Mouse (Mus musculus): ENCODE data around the gene Bbof1.

The Bbof1 gene

DNA sequence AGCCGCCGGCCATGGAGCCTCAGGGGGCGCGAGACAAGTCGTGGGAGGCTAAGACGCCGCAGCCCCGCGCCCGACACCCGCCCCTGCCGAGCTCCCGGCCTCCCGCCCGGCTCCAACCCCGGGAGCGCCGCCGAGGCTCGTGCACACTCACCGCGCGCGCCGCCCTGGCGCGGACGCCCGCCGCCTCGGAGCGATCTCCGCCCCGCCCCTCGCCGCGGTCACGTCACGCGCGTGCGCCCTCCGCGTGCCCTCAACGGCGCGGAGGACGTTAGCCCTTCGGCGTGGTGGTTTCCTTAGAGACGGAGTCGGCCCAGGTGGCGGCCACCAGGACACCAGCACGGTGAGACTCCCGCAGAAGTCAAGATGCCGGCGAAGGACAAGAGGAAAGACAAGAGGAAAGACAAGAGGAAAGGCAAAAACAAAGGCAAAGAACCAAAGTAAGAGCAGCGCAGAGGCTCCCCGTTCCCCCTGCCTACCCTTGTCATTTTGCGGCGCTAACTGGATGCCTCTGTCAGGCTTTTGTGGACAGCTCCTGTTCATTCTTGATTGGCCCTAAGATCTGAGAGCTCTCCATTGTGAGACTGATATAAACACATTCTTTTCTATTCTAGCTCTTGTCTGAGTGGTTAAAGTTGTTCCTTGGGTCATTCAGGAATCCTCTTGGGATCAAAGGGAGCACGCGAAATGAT is at the start of gene Bbof1, which contains the start of gene Entpd5:
TSS of gene Bbof1 (plus strand) at position 253 of the 689 bp plus-strand sequence.
TSS of gene Entpd5 (minus strand) at position 211 of the 689 bp plus-strand sequence.
- DNase-seq, result peak; percentile 92

DNA sequence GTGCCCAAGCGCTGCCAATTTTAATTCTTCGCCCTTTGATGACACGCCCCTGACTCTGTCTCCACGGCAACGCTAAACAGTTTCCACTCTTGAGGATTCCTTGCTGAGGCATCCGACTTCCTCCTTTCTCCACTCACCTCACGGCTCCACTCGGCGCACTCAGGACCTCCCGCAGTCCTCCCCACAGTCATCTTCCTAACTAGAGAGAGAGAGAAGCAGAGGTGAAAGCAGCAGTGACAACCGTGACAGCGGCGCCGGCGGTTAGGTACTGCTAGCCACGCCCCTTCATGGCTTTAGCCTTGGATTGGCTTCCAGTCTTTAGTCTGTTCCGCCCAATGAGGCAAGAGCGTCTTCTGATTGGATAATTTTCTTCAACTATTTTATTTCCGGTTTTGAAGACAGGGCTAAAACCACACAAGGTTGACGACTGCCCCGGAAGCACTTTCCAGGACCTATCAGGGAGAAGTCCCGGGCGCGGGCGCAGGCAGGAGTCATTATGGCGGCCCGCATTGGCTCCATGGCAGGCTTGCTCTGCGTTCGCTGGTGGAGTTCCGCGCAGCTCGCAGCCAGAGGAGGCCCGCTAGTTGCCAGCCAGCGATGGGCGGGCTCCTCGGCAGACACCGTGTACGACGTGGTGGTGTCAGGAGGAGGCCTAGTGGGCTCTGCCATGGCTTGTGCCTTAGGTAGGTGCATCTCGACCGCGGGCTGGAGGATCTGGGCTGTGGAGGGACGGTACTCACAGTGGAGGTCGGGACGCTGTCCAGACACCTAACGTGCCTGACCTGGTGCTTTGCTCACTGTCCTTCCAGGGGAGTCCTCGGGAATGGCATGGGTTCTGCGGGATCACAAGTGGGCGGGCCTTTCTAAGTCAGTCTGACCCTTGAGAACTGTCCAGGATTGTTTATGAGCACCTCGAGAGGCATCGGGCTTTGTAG is 47.0 kb upstream of the Bbof1 start, which contains the start of the genes Coq6 and Fam161b:
TSS of gene Coq6 (plus strand) at position 103 of the 935 bp plus-strand sequence.
TSS of gene Fam161b (minus strand) at position 279 of the 935 bp plus-strand sequence.
- DNase-seq, result peak; percentile 99

DNA sequence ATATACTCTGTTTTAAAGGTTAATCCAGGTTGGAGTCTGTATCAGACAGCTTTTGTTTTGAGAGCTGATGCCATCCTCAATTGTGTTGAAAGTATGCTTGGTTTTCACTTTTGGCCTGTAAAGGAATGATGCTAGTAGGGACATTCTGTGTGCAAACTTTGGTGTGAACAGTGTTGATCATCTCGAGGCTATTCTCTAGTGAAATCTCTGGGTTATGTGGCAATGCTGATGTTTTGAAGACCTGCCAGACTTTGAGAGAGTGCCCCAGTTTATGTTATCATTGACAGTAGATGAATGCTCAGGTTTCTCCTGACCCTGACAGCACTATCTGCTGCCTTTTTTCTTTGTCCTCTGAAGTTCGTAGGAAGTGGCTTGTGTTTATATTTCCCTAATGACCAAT is 46.0 kb upstream of the Bbof1 start:
- DNase-seq, result no peak

DNA sequence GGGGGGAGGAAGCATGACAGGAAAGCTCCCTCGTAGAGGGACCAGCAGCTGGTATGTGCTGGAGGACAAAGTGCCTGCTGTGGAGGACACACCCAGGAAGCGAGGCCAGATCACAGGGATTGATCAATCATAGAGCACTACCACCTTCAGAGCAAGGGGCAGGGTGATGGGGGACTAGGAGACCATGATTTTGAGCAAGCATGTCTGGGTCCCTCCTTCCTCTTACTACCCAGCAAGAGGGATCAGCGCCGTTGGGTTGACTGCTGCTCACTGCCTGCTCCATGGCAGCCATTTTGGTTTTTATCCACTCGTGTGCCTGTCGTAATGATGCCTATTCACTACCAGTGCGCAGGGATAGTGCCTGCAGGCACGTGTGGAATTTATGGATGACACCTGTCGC is 44.6 kb upstream of the Bbof1 start:
- DNase-seq, result no peak

GRCm38 (mm10) chr12:84365137-84365536 is 43.7 kb upstream of the Bbof1 start:
- no peak for DNase-seq

GRCm38 (mm10) chr12:84366971-84367370 is 41.9 kb upstream of the Bbof1 start:
- DNase-seq, result no peak

GRCm38 (mm10) chr12:84371647-84372046 is 37.2 kb upstream of the Bbof1 start:
- no peak for DNase-seq

- DNase-seq, result no peak
These were observed 34.9 kb upstream of the Bbof1 start for GRCm38 (mm10) chr12:84373831-84374481.

- DNase-seq, result no peak
These were observed 26.5 kb upstream of the Bbof1 start for GRCm38 (mm10) chr12:84382369-84382768.

DNA sequence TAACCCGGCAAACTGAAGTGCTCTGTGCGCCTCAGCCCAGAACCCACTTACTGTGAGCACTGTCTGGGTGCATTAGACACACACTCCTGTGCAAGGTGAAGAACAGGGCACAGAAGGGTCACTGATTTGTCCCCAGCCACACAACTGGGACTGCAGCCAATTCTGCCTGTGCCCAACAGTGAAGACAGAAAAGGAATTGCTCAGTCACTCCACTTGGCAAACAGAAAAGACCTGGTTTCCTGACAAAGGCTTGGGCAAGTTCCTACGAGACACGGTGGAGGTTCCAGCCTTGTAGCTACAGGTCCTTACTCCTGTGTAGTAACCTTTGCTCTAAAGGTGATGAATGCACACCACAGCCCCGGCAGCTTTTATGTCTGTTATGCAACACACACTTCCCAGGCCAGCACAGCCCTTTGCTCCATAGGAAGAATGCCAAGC is 24.2 kb upstream of the Bbof1 start:
- DNase-seq, result peak; percentile 70

DNA sequence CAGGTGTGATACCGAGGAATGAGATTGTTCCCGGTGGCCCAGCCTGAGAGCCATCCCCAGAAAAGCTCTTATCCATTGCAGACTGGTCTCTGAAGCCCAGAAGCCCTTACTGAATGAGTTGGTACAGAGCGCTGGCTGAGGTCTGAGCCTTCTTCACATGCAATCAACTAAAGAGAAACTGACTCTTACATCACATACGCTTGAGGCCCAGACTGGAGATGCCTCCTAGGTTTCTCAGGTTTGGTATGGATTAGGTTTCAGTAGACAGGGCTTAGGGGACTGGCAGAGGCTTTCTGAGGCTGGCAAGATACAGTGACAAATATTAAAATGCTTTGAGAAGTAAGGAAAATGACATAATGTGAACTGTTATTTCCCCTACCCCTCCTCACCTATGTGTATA is 23.5 kb upstream of the Bbof1 start:
- no peak for DNase-seq

DNA sequence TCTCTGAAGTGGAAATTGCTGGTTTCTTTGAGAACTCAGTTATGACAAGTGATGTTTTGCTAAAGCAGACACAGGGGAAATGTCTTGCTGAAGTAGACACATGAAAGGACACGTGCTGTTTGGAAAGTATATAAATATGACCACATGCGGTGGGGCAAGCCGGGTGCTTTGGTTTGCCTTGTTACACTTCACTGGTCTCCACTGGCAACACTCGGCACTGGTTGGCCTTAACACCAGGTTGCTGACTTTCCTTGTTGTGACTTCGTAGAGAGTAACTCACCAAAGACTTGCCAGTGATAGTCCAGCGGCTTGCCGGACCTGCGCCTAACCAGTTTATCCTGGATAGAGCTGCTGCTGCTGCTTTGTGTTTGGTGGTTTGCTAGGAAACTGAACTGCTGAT is 20.8 kb upstream of the Bbof1 start:
- peak; percentile 47 for DNase-seq

- DNase-seq, result peak; percentile 14
These were observed 20.0 kb upstream of the Bbof1 start for GRCm38 (mm10) chr12:84388774-84389400.

DNA sequence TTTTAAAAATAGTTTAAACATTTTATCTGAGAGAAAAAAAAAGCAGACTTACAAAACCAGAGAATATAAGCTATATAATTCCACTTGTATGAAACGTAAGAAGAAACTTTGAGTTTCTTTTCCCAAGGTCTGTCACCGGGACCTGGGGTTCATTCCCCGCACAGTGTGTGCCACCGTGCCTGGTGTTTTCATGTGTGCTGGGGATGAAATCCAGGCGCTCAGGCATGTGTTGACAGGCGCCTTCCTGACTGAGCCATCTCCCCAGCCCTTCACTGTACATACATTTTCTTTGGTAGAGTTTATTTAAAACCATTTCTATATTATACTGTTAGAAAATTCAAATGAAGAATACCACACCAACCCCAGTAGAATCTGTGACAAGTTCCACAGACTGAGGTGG is 18.5 kb upstream of the Bbof1 start:
- DNase-seq, result no peak

- no peak for DNase-seq
These were observed 16.2 kb upstream of the Bbof1 start for GRCm38 (mm10) chr12:84392681-84393080.

- DNase-seq, result no peak
These were observed 15.0 kb upstream of the Bbof1 start for GRCm38 (mm10) chr12:84393847-84394246.

- DNase-seq, result no peak
These were observed 11.8 kb upstream of the Bbof1 start for GRCm38 (mm10) chr12:84396947-84397679.

DNA sequence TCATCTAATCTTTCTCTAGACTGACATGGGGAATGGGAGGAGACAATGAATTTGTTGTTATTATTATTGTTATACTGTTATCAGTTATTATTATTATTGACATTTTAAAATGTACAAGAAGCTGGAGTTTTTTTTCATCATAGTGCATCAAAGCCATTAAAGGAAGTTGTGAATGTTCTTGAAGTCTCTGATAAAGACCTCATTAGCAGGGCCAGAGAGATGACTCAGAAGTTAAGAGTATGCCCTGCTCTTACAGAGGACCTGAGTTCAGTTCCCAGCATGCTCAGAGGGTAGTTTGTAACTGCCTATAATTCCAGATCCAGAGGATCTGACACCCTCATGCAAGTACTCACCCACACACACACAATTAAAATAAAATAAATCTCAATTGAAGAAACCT is 11.2 kb upstream of the Bbof1 start:
- DNase-seq, result no peak

DNA sequence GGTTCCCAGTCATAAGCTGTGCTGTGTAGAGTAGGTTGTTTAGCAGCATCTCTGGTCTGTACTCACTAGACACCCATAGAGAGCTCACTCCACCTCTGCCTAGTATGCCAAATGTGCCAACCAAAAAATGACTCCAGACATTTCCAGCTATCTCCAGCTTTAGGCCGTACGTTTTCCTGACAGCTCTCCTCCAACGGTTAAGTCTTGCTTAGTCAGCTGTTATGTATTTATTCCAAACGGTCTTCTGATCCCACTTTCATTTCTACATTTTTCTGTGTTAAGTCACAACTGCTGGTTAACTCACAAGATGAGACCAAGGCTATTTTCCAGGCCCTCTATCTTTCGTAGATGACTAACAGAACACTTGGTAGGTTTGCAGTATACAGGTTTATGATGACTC is 10.2 kb upstream of the Bbof1 start:
- DNase-seq, result no peak

DNA sequence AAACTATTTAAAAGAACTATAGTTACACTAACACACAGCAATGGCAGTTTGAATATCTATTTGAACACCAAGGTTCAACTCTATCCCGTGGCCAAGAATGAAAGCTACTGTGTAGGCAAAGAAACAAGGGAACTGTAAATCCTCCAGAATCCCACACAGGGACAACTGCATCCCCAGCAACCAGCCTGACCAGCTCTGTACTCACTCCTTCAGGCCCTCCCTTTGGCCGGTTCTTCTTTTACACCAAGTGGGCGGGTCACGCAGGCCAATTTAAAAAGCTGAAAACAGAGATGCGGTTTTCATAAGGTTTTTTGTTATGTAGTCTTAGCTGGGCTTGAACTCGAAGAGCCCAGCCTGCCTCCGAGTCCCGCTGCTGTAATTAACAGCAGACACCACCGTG is 9.7 kb upstream of the Bbof1 start:
- DNase-seq, result peak; percentile 12

DNA sequence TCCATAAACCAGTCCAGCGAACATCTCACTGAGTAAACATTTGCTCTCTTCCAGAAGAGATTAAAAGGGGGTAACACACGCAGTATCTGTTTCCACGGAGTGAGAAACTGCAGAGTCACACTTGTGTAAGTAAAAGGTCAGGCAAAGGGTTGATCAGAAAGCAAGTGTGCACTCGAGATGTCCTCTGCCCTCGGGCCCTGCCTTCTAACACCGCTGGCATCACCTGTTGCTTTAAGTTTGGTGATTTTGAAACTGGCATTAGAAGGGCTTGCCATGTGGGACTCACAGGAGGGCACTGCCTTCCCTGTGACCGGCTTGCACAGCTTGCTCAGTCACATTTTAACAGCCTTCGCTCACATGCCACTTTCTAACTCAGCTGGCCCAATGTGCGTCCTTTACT is 9.2 kb upstream of the Bbof1 start:
- peak; percentile 27 for DNase-seq

DNA sequence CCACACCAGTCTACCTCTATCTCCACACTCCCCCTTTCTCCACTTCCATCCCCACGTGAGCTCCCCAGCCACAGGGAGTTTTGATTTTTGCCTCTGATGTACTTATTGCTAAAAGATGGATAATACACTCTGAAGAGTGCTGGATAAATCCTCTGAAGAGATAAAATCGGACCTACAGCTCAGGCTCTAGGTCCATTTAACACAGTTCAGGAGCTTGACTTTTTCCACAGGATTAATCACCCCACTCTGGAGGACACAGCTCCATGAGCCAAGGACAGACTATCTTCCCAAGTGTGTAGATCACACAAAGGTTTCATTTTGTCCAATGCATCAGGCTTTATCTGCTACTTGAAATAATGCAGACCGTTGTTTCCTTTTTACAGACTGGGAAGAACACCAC is 8.8 kb upstream of the Bbof1 start:
- no peak for DNase-seq
